7 mouse cellular contexts compared by ENCODE assay signal in the genomic region with DNA sequence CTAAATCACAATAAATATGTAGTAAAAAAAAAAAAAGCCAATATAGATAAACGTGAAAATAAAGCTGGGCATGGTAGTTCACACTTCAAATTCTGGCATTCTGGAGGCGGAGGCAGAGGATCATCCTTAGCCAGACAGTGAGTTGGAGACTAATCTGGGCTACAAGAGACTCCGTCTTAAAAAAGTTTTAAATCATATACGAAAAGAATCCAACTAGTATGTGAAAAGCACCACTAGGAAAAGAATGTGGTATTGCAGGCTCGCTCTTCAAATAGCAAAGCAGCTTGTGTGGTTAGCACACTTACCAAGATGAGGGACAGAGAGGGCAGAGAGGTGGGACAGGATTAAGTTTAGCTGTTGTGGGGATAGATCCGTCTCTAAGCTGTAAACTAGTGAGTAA. TPM values are rescaled to one million over a fixed set of nuclear protein-coding genes. Genes with fewer than 3 reads are reported as not detected.
DNase-seq lines count a peak whose midpoint lies in the region; ATAC-seq and TF ChIP-seq lines count a peak whose summit lies in the region.

No protein-coding gene starts in this region.

- DNase-seq in lung, postnatal 0 days (ENCODE audit: low spot score) = peak; percentile 67
- no peak for DNase-seq in lung, postnatal 25 days (ENCODE audit: low spot score)
- no peak for DNase-seq in forebrain, embryonic 11.5 days (ENCODE audit: low spot score)
- no peak for DNase-seq in spleen, postnatal 10 days (ENCODE audit: low spot score in 2 of 2)
- DNase-seq in embryo, embryonic 10 days (ENCODE audit: low spot score) = no peak

- 0 out of 2 replicates have a peak overlapping the region, but pooled peaks have one; percentile 60 for H3K4me3 ChIP-seq in lung, postnatal 0 days (ENCODE audit: low read depth, low read length)
- H3K4me3 ChIP-seq in forebrain, embryonic 11.5 days (ENCODE audit: low read depth, low read length) = peak overlapping the region; percentile 68; the same call in 1 of the 2 replicates
- peak overlapping the region; percentile 68 for H3K4me3 ChIP-seq in limb, embryonic 13.5 days
- H3K4me3 ChIP-seq in stomach, embryonic 14.5 days (ENCODE audit: low read depth, low read length) = 0 out of 2 replicates have a peak overlapping the region, but pooled peaks have one; percentile 60

- no peaks in the 10 kb centered on the region for H3K36me3 ChIP-seq in lung, postnatal 0 days (ENCODE audit: insufficient read depth, low read length)
- no peaks in the 10 kb centered on the region for H3K36me3 ChIP-seq in forebrain, embryonic 11.5 days (ENCODE audit: control insufficient read depth, insufficient read depth, low read length)
- H3K36me3 ChIP-seq in limb, embryonic 13.5 days = peaks cover 11% of the 10 kb centered on the region
- peaks cover 4% of the 10 kb centered on the region; the same call in 1 of the 2 replicates for H3K36me3 ChIP-seq in stomach, embryonic 14.5 days (ENCODE audit: control insufficient read depth, insufficient read depth, low read length)

- H3K27me3 ChIP-seq in lung, postnatal 0 days (replicated peaks; ENCODE audit: insufficient read depth, low read length) = no peaks in the 10 kb centered on the region
- no peaks in the 10 kb centered on the region for H3K27me3 ChIP-seq in forebrain, embryonic 11.5 days (ENCODE audit: control insufficient read depth, insufficient read depth, low read length)
- no peaks in the 10 kb centered on the region for H3K27me3 ChIP-seq in limb, embryonic 13.5 days
- no peaks in the 10 kb centered on the region for H3K27me3 ChIP-seq in stomach, embryonic 14.5 days (ENCODE audit: control insufficient read depth, insufficient read depth, low read length)

- TF ChIP-seq CTCF in lung, postnatal 0 days (IDR thresholded peaks at IDR 0.05) = no peak

- H3K27ac ChIP-seq in lung, postnatal 0 days (ENCODE audit: low read length) = peak overlapping the region; percentile 81
- peak overlapping the region; percentile 37 for H3K27ac ChIP-seq in forebrain, embryonic 11.5 days (ENCODE audit: low read depth, low read length)
- no peak overlapping the region for H3K27ac ChIP-seq in limb, embryonic 13.5 days
- H3K27ac ChIP-seq in stomach, embryonic 14.5 days (ENCODE audit: low read length) = peak overlapping the region; percentile 76; the same call in 1 of the 2 replicates

- peak; percentile 28; the same call in 1 of the 2 replicates for TF ChIP-seq EP300 in lung, postnatal 0 days (IDR thresholded peaks at IDR 0.05)

- ATAC-seq in lung, postnatal 0 days = no peak
- no peak for ATAC-seq in forebrain, embryonic 11.5 days (replicated peaks; ENCODE audit: low FRiP score)
- no peak for ATAC-seq in limb, embryonic 13.5 days (ENCODE audit: low FRiP score, low read depth)
- ATAC-seq in stomach, embryonic 14.5 days (ENCODE audit: insufficient number of reproducible peaks, insufficient read depth, low FRiP score, low read depth) = no peak

- no peak overlapping the region for H3K9ac ChIP-seq in lung, postnatal 0 days (replicated peaks; ENCODE audit: low read depth)
- peak overlapping the region; percentile 49 for H3K9ac ChIP-seq in forebrain, embryonic 11.5 days (ENCODE audit: low read length)
- peak overlapping the region; percentile 61 for H3K9ac ChIP-seq in limb, embryonic 13.5 days
- no peak overlapping the region for H3K9ac ChIP-seq in stomach, embryonic 14.5 days (replicated peaks; ENCODE audit: low read depth, low read length)

- H3K4me1 ChIP-seq in lung, postnatal 0 days (ENCODE audit: insufficient read depth, low read depth, low read length) = no peaks in the 10 kb centered on the region; the same call in 1 of the 2 replicates
- H3K4me1 ChIP-seq in forebrain, embryonic 11.5 days (replicated peaks; ENCODE audit: control insufficient read depth, insufficient read depth, low read length) = no peaks in the 10 kb centered on the region
- H3K4me1 ChIP-seq in limb, embryonic 13.5 days = peaks cover 15% of the 10 kb centered on the region; the same call in 1 of the 2 replicates
- H3K4me1 ChIP-seq in stomach, embryonic 14.5 days (ENCODE audit: control insufficient read depth, insufficient read depth, low read length) = peaks cover 7% of the 10 kb centered on the region; the same call in 1 of the 2 replicates

- H3K4me2 ChIP-seq in lung, postnatal 0 days (replicated peaks; ENCODE audit: low read depth, low read length) = peak overlapping the region; percentile 84
- H3K4me2 ChIP-seq in forebrain, embryonic 11.5 days (ENCODE audit: low read depth, low read length, severe bottlenecking) = peak overlapping the region; percentile 77
- peak overlapping the region; percentile 83 for H3K4me2 ChIP-seq in limb, embryonic 13.5 days (replicated peaks)
- peak overlapping the region; percentile 87 for H3K4me2 ChIP-seq in stomach, embryonic 14.5 days (replicated peaks; ENCODE audit: low read depth, low read length)

- no peaks in the 10 kb centered on the region for H3K9me3 ChIP-seq in lung, postnatal 0 days (ENCODE audit: low read length)
- no peaks in the 10 kb centered on the region for H3K9me3 ChIP-seq in forebrain, embryonic 11.5 days (ENCODE audit: control insufficient read depth, low read length)
- no peaks in the 10 kb centered on the region for H3K9me3 ChIP-seq in limb, embryonic 13.5 days
- no peaks in the 10 kb centered on the region for H3K9me3 ChIP-seq in stomach, embryonic 14.5 days (ENCODE audit: control insufficient read depth, low read depth, low read length)

- 36% methylated on average over 6 of the region's 6 CpGs for WGBS in lung, postnatal 0 days
- WGBS in forebrain, embryonic 11.5 days = 53% methylated on average over 6 of the region's 6 CpGs
- WGBS in limb, embryonic 13.5 days = 42% methylated on average over 6 of the region's 6 CpGs
- 41% methylated on average over 6 of the region's 6 CpGs for WGBS in stomach, embryonic 14.5 days

RNA-seq across cellular contexts. Expression of a gene that starts 1.2 kb away (rescaled TPM):
- polyA plus RNA-seq in lung, postnatal 0 days (2015; fragmentation: Nextera tagmentation; extraction: Ambion mirVana) = 41.1 and 42.9 TPM in 2 replicates
- 73.9 and 82.4 TPM in 2 replicates for polyA plus RNA-seq in forebrain, embryonic 11.5 days (2014; fragmentation: Nextera tagmentation; extraction: Ambion mirVana)
- 74.0 and 75.9 TPM in 2 replicates for polyA plus RNA-seq in limb, embryonic 13.5 days (2015; fragmentation: Nextera tagmentation; extraction: Ambion mirVana)
- 43.5 and 52.4 TPM in 2 replicates for polyA plus RNA-seq in stomach, embryonic 14.5 days (2014; fragmentation: Nextera tagmentation; extraction: Ambion mirVana)

RNA-seq across cellular contexts. Expression of a gene that starts 15.1 kb away (rescaled TPM):
- polyA plus RNA-seq in lung, postnatal 0 days (2015; fragmentation: Nextera tagmentation; extraction: Ambion mirVana) = 29.5 and 47.4 TPM in 2 replicates
- 11.2 and 12.3 TPM in 2 replicates for polyA plus RNA-seq in forebrain, embryonic 11.5 days (2014; fragmentation: Nextera tagmentation; extraction: Ambion mirVana)
- 24.2 and 24.4 TPM in 2 replicates for polyA plus RNA-seq in limb, embryonic 13.5 days (2015; fragmentation: Nextera tagmentation; extraction: Ambion mirVana)
- polyA plus RNA-seq in stomach, embryonic 14.5 days (2014; fragmentation: Nextera tagmentation; extraction: Ambion mirVana) = 14.6 and 18.1 TPM in 2 replicates

RNA-seq across cellular contexts. Expression of a gene that starts 26.0 kb away (rescaled TPM):
- not detected in 2 replicates for polyA plus RNA-seq in lung, postnatal 0 days (2015; fragmentation: Nextera tagmentation; extraction: Ambion mirVana)
- polyA plus RNA-seq in forebrain, embryonic 11.5 days (2014; fragmentation: Nextera tagmentation; extraction: Ambion mirVana) = not detected in 2 replicates
- polyA plus RNA-seq in limb, embryonic 13.5 days (2015; fragmentation: Nextera tagmentation; extraction: Ambion mirVana) = not detected in 2 replicates
- polyA plus RNA-seq in stomach, embryonic 14.5 days (2014; fragmentation: Nextera tagmentation; extraction: Ambion mirVana) = not detected in 2 replicates

RNA-seq across cellular contexts. Expression of a gene that starts 51.2 kb away (rescaled TPM):
- polyA plus RNA-seq in lung, postnatal 0 days (2015; fragmentation: Nextera tagmentation; extraction: Ambion mirVana) = not detected in 2 replicates
- polyA plus RNA-seq in forebrain, embryonic 11.5 days (2014; fragmentation: Nextera tagmentation; extraction: Ambion mirVana) = not detected in 2 replicates
- not detected in 2 replicates for polyA plus RNA-seq in limb, embryonic 13.5 days (2015; fragmentation: Nextera tagmentation; extraction: Ambion mirVana)
- not detected in 2 replicates for polyA plus RNA-seq in stomach, embryonic 14.5 days (2014; fragmentation: Nextera tagmentation; extraction: Ambion mirVana)

Comparison
In these comparisons a context has a peak if more than half of its experiments do, and no peak if none do; other contexts are left out.
1. H3K9ac ChIP-seq: peak in forebrain, embryonic 11.5 days (single experiment) and limb, embryonic 13.5 days (single experiment); none in lung, postnatal 0 days (single experiment) and stomach, embryonic 14.5 days (single experiment).
2. Peak in every context shown above with its lines, with median percentiles within 50 percentile points of each other: H3K4me2 ChIP-seq and H3K4me3 ChIP-seq.